Mouse (Mus musculus): ENCODE data around the gene Slc12a6. TPM values are rescaled to one million over a fixed set of nuclear protein-coding genes. Genes with fewer than 3 reads are reported as not detected.

Gene Slc12a6
- polyA plus RNA-seq, 1 experiment from 2014 or later, result 10.6 TPM

- Histone ChIP-seq H3K4me1 (replicated peaks) (peaks cover 5% of the 10 kb centered on the region), H3K4me3 (replicated peaks) (no peak overlapping the region), H3K27me3 (no peaks in the 10 kb centered on the region), H3K36me3 (0 out of 2 replicates have a peak, but pooled peaks cover 3% of the 10 kb centered on the region), H3K27ac (no peak overlapping the region), H3K9ac (replicated peaks) (no peak overlapping the region), H3K9me3 (no peaks in the 10 kb centered on the region), H3K4me2 (no peak overlapping the region)
- no peak for ATAC-seq (ENCODE audit: insufficient number of reproducible peaks, insufficient read depth, low FRiP score, low TSS enrichment, low read depth)
Observed at GRCm38 (mm10) chr2:112393958-112394357, 128.3 kb downstream of the Slc12a6 start.

GRCm38 (mm10) chr2:112396649-112397048 lies 131.0 kb downstream of the Slc12a6 start:
- ATAC-seq (ENCODE audit: insufficient number of reproducible peaks, insufficient read depth, low FRiP score, low TSS enrichment, low read depth), result no peak
- H3K4me1 ChIP-seq (replicated peaks), result no peaks in the 10 kb centered on the region
- no peak overlapping the region for H3K4me2 ChIP-seq
- no peak overlapping the region for H3K4me3 ChIP-seq (replicated peaks)
- no peak overlapping the region for H3K27ac ChIP-seq
- H3K9me3 ChIP-seq, result no peaks in the 10 kb centered on the region
- no peak overlapping the region for H3K9ac ChIP-seq (replicated peaks)
- WGBS, result 74% methylated on average over 1 of the region's 1 CpGs
- no peaks in the 10 kb centered on the region for H3K36me3 ChIP-seq
- H3K27me3 ChIP-seq, result no peaks in the 10 kb centered on the region

GRCm38 (mm10) chr2:112407030-112407429 lies 141.4 kb downstream of the Slc12a6 start:
- no peaks in the 10 kb centered on the region for H3K4me1 ChIP-seq (replicated peaks)
- H3K36me3 ChIP-seq, result peaks cover 37% of the 10 kb centered on the region
- H3K4me2 ChIP-seq, result no peak overlapping the region
- no peak overlapping the region for H3K4me3 ChIP-seq (replicated peaks)
- no peak for ATAC-seq (ENCODE audit: insufficient number of reproducible peaks, insufficient read depth, low FRiP score, low TSS enrichment, low read depth)
- no peak overlapping the region for H3K9ac ChIP-seq (replicated peaks)
- WGBS, result 90% methylated on average over 3 of the region's 3 CpGs
- H3K27ac ChIP-seq, result no peak overlapping the region
- H3K9me3 ChIP-seq, result no peaks in the 10 kb centered on the region
- no peaks in the 10 kb centered on the region for H3K27me3 ChIP-seq

Other genes starting within 250 kb of the Slc12a6 start
- not detected in 2 replicates for gene Olfr1311, start 241.4 kb upstream of the Slc12a6 start, polyA plus RNA-seq (2016; fragmentation: Nextera tagmentation; extraction: Ambion mirVana)
- not detected in 2 replicates for gene Olfr1312, start 215.6 kb upstream of the Slc12a6 start, polyA plus RNA-seq (2016; fragmentation: Nextera tagmentation; extraction: Ambion mirVana)
- not detected in 2 replicates for gene Olfr1313, start 188.0 kb upstream of the Slc12a6 start, polyA plus RNA-seq (2016; fragmentation: Nextera tagmentation; extraction: Ambion mirVana)
- not detected in 2 replicates for gene Olfr1314, start 169.0 kb upstream of the Slc12a6 start, polyA plus RNA-seq (2016; fragmentation: Nextera tagmentation; extraction: Ambion mirVana)
- gene Olfr1315-ps1, start 150.4 kb upstream of the Slc12a6 start, polyA plus RNA-seq (2016; fragmentation: Nextera tagmentation; extraction: Ambion mirVana), result not detected in 2 replicates
- gene Olfr1316, start 130.8 kb upstream of the Slc12a6 start, polyA plus RNA-seq (2016; fragmentation: Nextera tagmentation; extraction: Ambion mirVana), result not detected in 2 replicates
- not detected in 2 replicates for gene Olfr1317, start 125.5 kb upstream of the Slc12a6 start, polyA plus RNA-seq (2016; fragmentation: Nextera tagmentation; extraction: Ambion mirVana)
- not detected in 2 replicates for gene Olfr1318, start 111.6 kb upstream of the Slc12a6 start, polyA plus RNA-seq (2016; fragmentation: Nextera tagmentation; extraction: Ambion mirVana)
- gene Lpcat4, start 26.4 kb upstream of the Slc12a6 start, polyA plus RNA-seq (2016; fragmentation: Nextera tagmentation; extraction: Ambion mirVana), result 12.9 and 14.0 TPM in 2 replicates
- gene Nutm1, start 6.5 kb upstream of the Slc12a6 start, polyA plus RNA-seq (2016; fragmentation: Nextera tagmentation; extraction: Ambion mirVana), result 0.10 TPM in 2 replicates
- 170 and 181 TPM in 2 replicates for gene Nop10, start 3.9 kb upstream of the Slc12a6 start, polyA plus RNA-seq (2016; fragmentation: Nextera tagmentation; extraction: Ambion mirVana)
- not detected in 2 replicates for gene Gm21985, start 489 bp downstream of the Slc12a6 start, polyA plus RNA-seq (2016; fragmentation: Nextera tagmentation; extraction: Ambion mirVana)
- 103 and 106 TPM in 2 replicates for gene Emc4, start 102.2 kb downstream of the Slc12a6 start, polyA plus RNA-seq (2016; fragmentation: Nextera tagmentation; extraction: Ambion mirVana)
- gene Katnbl1, start 113.4 kb downstream of the Slc12a6 start, polyA plus RNA-seq (2016; fragmentation: Nextera tagmentation; extraction: Ambion mirVana), result 50.8 and 55.8 TPM in 2 replicates
- 11.2 and 12.1 TPM in 2 replicates for gene Emc7, start 189.2 kb downstream of the Slc12a6 start, polyA plus RNA-seq (2016; fragmentation: Nextera tagmentation; extraction: Ambion mirVana)
- not detected in 2 replicates for gene Chrm5, start 214.9 kb downstream of the Slc12a6 start, polyA plus RNA-seq (2016; fragmentation: Nextera tagmentation; extraction: Ambion mirVana)
- gene Aven, start 227.1 kb downstream of the Slc12a6 start, polyA plus RNA-seq (2016; fragmentation: Nextera tagmentation; extraction: Ambion mirVana), result 10.1 and 11.8 TPM in 2 replicates